Mouse (Mus musculus) liver, postnatal 0 days (tissue): Measurements from ENCODE around the gene Dnajb8.

Source experiments
- CTCF ChIP-seq: sonication (generic); IDR thresholded peaks from 2 replicates; pipeline ENCODE4 v1.5.1; 2016; ENCODE audit warnings: antibody characterized with exemption, low read depth
- EP300 ChIP-seq: IDR thresholded peaks from 2 replicates; pipeline ENCODE4 v1.6.1; 2016; ENCODE audit warnings: antibody characterized with exemption, low read depth, mild to moderate bottlenecking

DNA sequence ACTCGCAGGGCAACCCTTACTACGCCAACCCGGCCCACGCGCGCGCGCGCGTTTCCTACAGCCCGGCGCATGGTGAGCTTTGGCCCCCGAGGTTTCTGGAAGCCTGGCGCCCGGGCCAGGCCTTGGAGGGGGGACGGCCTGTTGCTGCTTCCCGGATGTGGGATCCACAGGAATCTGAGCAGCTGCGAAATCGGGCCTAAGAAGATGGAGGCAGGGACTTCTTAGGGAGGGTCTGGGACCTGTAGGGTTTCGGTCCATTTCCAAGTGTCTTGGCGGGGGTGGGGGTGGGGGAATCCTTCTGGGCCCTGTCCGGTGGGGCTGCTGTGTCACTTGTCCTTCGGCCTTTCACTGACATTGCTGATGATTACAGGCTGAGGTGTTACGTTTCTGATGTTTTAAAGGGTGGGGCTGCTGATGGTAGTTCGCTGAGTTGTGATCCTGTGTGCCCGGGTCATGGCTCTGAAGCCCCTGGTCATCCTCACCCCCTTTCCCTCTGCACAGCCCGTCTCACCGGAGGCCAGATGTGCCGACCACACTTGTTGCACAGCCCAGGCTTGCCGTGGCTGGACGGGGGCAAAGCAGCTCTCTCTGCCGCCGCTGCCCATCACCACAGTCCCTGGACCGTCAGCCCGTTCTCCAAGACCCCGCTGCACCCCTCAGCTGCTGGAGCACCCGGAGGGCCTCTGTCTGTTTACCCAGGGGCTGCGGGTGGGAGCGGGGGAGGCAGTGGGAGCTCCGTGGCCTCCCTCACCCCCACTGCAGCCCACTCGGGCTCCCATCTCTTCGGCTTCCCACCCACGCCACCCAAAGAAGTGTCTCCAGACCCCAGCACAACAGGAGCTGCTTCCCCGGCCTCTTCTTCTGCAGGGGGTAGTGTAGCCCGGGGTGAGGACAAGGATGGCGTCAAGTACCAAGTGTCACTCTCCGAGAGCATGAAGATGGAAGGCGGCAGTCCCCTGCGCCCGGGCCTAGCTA, 22.1 kb upstream of the Dnajb8 start:
- TF ChIP-seq CTCF = no peak
- TF ChIP-seq EP300 = no peak
